Mouse (Mus musculus) ovary, postnatal 14 days (tissue): ENCODE measurements at regions not wholly inside any gene's neighbourhood (a gene's known extent, or its start where the extent isn't known, plus 50 kb on each side); places are given as distances from the start of the nearest gene placed in this dataset.

Experiments used
- DNase-seq: peaks from one replicate; pipeline ENCODE4 v3.0.0; 2022; ENCODE audit warnings: low spot score

DNA sequence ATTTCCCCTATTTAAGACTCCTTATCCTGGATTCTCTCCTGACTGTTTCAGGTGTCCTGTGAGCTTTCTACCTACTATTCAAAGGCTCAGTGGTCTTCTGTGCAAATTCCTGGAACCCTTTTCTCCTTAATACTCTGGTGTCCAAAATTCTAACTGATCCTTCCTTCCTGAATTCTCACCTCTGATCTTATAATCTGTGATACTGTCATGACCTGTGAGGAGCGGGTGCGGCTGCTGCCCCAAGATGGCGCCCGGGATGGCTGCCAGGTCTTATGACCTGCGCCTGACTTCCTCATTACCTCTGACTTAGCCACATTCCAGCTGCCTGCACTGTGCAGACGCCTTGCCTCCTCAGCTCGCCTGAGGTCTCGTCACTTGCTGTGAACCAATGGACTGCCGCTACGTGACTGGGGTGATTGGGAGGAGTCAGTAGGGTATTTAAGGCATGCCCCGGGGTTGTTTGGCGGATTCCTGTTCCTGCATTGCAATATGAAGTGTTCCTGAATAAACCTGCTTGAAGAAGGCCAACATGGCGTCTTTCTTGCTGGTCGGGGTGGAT, 131.2 kb downstream of the Ptbp2 start:
- DNase-seq: no peak

DNA sequence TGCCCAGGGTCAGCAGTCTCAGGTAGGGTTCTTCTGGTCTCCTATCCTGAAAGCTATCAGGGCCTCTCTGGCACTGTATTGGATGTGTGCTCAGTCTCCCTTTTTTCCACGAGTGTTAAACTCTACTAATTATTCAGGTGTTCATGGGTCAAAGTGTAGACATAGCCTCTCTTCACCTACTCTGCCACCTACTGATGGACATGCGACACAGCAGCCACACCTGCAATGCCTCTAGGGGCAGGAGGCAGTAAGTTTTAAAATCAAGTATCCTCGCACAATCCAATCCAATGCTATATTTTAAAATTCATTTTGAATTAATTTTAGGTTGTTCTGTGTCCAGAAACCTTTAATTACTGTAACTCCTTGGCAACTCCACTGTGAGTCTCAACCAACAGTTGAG, 145.6 kb downstream of the Ptbp2 start:
- DNase-seq: no peak

DNA sequence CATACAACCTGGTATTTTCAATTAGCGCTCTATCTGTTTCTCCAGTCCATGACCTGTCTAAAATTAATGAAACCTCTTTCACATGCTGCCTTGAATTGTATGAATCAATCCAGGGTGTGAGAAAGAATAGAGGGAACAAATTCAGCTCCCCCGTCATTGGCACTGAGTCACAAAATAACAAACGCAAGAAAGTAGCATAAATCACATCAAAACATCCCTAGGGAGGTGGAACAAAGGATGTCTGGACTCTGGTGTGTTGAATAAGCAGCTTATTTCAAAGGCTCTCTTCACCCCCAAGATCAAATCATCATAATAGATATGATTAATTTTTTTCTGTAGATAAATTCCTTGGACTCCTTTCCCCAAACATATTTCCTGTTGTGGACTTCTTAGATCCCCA, 148.6 kb downstream of the Ptbp2 start:
- no peak for DNase-seq

DNA sequence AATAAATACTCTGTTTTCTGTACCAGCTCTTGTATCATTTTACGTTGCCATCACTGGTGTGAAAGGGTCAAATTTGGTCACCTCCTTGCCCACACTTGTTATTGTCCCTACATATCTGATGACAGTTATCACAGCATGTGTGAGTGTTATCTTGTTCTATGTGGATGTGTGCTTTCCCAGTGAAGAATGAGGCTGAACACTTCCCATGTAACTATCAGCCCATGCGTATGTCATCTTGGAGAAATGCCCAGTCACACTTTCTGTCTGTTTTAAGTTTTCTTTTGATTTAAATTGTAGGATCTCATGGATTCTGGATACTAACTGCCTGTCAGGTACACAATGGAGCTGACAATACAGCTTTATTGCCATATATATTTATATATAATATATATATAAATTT, 150.8 kb downstream of the Ptbp2 start:
- no peak for DNase-seq

DNA sequence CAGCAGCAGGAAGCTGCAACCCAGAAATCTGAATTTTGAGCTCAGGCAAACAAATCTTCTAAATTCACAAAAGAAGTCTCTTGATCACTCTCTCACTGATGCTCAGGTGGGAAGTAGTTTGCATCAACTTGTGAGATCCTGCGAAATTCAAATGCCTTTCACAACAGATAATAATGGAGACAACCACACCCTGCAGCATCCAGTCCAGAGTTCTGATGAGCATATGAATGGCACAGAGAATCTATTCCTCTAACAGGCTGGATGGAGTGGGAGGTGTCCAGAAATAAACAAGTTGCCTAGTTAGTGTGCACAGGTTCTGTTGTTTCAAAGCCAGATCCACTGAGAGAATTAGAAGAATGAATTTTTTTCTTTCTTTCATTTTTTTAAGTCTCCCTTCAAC, 178.2 kb downstream of the Ptbp2 start:
- no peak for DNase-seq

DNA sequence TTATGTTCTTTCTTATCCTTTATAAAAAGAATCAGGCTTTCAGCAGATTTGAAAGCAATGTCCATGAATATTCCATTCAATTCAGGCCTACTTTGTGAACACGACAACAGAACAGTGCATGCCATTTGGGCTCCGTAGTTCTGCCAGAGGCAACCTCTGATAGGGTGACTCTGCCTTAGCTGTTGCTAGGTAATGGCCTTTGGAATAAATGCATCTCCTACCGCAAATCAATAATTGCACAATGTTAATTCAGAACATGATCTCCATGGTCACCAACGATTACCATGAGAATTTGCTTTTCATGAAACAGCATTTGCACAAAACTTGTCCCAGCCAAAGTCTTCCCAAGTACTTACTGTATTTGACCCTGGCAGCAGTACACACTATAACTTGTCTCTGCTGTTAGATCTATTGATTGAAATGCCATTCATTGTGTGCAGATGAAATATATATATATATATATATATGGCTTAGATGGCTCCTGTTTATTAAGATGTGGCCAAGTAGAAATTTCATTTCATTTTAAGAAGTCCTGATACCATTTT, 195.3 kb downstream of the Ptbp2 start:
- no peak for DNase-seq

DNA sequence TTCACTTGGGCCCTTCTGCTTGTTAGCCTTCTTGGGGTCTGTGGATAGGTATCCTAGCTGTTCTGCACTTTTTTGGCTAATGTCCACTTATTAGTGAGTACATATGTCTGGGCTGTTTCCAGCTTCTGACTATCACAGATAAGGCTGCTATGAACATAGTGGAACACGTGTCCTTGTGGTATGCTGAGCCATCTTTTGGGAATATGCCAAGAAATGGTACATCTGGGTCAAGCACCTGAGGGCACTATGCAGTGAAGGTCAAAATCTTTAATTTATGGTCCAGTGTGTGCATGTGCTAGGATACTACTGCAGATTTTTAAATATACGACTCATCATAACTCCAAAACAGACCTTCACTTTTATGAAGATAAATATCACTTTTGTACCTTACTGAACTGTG, 196.3 kb downstream of the Ptbp2 start:
- DNase-seq: no peak

DNA sequence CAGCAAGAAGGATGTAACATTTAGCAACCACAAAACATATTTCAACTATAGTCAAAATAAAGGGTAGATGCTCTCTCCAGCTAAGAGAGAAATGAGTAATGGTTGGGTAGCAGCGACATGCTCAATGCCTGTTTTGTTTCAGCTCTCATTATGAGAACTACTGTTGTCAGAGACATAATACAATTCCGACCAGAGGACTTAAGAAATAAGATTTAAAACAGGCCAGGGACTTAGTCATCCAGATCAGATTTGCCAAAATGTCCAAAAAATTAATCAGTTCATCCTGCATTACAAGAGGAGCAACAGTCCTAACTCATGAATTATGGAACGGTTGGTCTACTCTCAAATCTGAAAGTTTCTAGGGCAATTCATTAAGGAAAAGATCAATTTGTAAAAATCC, 208.8 kb downstream of the Ptbp2 start:
- DNase-seq: no peak

DNA sequence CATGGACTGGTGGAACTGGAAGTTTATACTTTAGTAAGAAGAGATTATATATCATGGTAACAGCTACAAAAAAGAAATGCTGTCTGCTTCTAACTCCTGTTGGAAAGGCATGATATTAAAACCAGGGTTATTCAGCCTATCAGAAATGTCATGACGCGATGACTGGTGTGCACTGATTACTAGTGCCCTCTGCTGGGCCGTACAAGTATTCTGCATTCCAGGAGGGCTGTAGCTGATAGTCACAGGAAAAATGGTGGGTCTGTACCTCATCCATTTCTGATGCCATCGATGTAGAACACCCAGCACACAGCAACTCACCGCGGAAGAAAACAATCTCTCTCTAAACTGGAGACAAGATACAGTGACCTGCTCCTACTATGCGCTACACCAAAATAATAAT, 246.4 kb downstream of the Ptbp2 start:
- DNase-seq: no peak

DNA sequence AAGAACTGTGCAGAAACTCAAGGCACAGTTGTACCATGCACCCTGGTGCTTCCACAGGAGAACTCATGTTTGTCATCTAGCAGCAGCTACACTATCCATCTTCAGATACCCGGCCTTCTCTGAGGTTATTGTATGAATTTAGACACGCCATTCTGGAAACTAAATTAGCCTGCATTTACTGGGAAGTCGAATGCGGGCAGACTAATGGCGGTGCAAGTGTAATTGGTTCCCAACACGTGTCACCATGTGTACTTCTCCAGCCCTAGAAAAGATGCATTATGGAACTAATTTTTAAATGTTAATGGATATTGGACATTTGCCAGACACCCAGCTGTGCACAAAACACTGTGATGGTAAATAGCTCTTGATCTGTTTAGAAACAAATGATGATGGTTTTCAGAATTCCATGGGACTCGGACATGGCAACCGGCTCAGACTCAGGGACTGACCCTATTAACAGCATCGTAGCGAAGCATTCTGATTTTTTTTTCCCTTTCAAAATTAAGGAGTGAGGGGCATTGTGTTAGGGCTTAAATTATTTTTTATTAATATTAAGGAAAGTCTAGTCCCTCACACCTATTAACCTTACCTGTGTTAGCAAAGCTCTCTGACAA, 259.6 kb downstream of the Ptbp2 start:
- DNase-seq: no peak

DNA sequence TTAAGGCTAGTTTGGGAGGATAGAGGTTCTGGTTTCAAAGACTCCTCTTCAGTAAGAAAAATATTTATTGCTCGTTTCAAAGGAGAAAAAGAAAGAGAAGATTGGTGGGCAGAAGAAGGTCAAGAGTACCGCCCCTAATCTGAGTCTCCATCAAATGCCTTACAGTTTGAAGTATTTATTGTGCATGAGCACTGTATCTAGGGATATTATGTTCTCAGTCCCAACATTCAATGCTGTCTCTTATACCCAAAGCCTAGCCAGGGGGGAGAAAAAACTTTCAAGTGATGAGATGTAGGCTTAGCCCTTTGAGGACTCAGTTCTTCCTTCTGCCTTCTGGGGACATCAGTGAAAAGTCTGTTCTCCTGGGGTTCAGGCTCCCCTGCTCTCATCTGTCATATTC, 271.7 kb downstream of the Ptbp2 start:
- DNase-seq: no peak

DNA sequence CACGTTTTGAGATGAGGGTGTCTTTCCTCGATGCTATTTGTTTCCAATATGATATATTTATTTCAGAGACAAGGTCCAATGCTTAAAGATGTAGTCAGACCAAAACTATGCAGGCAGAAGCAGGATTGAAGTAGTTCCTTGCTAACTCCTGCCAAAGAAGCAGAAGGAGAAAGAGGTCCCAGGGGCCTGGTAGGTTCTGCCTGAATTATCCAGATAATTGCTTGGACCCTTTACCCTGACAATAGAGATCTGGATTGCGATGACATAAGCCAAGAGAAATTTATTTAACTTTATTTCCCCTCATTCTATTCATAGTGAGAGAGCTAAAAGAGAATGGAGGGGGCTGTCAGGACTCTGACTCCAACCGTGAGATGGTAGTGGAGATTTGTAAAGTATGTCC, 275.1 kb downstream of the Ptbp2 start:
- no peak for DNase-seq

DNA sequence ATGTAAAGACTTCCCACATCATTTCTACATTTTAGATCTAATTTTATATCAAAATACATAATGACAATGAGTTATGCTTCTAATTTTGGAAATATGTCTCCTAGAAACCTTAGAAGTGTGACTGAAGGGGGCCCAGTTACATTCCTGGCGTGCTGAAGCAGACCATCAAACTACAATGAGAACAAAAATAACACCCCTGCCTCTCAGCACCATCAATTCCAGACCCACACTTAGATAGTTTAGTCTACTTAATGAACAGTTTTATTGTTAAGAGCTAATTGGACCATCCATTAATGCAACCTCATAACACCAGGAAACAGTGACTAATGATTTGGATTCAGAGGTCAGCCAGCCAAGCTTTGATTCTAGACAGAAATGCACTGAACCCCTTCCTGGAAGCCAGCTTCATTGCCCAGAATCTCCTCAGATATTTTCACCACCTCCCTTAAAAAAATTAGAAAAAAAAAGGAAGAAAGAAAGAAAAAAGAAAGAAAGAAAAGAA, 280.7 kb downstream of the Ptbp2 start:
- no peak for DNase-seq

DNA sequence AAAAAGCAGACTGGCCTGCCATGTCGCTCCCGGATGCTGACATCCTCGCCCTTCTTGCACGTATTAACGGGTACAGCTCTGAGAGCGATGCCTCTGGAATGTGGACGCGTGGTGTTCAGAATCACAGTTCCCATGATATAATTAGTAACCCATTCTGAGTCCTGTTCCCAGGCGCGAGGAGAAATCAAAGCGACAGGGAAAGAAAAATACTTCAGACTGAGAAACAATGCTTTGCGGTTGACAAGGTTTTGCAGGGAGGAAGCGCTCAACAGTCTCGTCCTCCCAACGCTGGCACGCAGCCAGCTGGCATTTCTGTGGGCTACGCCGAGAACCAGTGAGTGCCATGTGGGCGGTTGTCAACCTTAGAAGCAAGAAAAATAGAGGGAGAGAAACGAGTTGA, 285.6 kb downstream of the Ptbp2 start:
- DNase-seq: peak; percentile 44

DNA sequence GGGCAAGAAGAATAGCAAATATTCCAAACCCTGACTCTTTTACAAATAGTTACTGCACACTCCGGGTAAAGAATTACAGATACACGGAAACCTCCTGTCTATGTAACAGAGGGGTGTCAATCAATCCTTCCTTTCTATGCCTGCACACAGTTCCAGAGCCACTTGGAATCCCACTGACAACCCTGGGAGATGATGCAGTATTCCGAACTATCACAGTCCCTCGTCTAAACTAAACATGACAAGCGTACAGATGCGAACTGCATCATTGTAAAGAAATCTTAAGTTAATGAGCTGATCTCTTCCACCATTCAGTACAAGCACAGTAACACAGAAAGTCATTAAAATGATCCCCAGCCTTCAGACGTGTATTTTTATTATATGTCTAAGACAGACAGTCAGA, 286.4 kb downstream of the Ptbp2 start:
- DNase-seq: no peak

DNA sequence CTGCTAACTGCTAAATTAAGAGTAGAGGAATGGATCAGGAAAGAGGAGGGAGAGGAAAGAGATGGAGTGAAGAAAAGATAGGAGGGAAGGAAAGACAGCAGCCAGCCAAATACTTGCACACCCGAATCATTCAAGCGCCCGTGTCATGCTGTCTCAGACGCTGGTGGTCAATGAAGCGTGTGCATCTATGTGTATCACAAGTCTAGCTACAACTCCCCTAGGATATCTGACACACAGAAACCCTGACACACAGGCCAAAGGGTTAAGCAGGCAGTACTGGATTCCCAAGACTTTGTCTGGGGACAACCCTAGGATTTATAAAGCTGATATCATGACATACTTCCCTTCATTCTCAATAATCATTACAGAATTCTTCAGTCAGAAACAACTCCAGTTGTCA, 289.7 kb downstream of the Ptbp2 start:
- DNase-seq: no peak

DNA sequence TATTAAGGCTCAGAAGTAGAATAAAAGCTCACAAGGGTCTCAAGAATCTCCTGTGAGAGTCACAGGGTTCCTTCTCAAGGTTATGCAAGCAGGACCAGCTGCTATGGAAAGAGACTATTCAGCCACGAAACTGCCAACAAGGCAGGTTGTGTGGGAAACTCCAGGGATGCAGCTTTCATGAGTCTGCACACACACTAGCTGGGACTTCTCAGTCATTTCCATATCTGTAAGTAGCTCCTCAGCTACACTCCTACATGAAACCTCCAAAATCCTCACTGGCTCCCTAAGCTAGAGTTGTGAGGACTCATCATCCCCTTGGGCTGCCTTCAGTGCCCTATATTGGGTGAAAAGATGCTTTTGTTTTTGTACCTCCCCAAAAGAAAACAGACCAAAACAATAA, 291.6 kb downstream of the Ptbp2 start:
- no peak for DNase-seq

DNA sequence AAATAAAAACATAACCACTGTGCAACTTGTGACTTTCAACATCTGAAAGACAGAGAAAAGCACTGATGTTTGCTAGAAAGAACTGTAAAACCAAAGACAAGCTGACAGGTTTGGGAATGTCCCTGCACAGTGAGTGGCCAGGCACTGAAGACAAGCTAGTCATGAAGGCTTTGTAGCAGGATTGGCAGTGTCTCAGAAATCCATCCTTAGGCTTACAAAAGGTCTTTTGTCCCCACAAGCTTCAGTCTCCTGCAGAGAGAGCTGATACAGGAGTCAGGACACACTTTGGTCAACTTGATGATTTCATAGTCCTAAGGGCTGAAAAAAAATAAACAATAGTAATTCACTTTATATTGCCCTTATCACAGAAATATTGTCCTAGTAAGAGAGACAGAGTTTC, 294.9 kb downstream of the Ptbp2 start:
- DNase-seq: no peak
